Mouse (Mus musculus) ovary, postnatal 14 days (tissue): Measurements from ENCODE around the gene Mthfd1.

Experiments used
- DNase-seq: peaks from one replicate; pipeline ENCODE4 v3.0.0; 2022; ENCODE audit warnings: low spot score

Gene Mthfd1

DNA sequence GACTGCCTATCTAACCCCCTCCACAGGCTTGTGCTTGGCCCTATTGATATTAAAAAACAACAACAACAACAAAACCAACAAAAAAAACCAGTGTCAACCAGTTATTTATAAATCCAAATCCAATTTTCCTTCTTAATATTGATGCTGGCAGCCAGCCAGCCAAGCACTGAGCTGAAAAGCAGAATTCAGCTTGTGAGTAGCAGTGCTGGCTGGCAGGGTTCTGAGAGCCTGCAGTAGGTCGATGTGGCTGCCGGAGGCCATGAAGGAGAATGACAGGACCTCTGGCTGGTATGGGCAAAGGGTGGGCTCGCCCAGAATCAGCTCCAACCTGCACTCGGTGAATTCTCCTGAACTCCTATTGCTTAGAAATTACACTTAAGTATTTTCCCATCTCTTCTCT, 49.1 kb downstream of the Mthfd1 start:
- no peak for DNase-seq

DNA sequence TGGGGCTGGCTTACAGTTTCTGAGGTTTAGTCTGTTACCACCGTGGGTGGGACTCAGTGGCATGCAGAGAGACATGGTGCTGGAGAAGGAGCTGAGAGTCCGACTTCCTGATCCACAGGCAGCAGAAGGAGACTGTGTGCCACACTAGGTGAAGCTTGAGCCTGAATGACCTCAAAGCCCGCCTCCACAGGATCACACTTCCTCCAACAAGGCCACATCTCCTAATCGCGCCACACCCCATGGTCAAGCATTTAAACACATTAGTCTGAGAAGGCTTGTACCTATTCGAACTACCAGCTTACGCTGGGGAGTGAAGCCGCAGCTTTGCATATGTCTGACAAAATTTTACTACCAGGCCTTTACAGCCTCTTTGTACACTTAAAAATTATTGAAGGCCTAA, 50.0 kb downstream of the Mthfd1 start:
- DNase-seq = no peak

- no peak for DNase-seq
Measured at GRCm38 (mm10) chr12:76306852-76307561, 51.9 kb downstream of the Mthfd1 start.

DNA sequence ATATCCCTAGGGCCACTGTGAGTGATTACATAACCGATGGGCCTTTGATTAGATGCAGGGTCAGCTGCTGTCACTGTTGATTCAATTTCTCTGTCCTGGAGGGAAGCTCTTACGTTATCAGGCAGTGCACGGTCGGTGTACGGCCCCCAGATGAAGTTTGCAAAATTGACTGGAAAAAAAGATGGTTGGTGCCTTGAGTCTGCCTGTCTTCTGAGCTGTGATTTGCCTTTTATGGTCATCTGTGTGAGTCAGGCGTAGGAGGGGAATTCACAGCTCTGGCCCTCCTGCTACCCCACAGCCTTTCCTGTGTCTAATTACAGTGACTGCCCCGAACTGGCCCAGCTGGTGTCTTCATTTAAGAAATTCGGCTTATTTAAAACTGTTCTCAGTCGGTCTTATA, 52.9 kb downstream of the Mthfd1 start:
- no peak for DNase-seq

DNA sequence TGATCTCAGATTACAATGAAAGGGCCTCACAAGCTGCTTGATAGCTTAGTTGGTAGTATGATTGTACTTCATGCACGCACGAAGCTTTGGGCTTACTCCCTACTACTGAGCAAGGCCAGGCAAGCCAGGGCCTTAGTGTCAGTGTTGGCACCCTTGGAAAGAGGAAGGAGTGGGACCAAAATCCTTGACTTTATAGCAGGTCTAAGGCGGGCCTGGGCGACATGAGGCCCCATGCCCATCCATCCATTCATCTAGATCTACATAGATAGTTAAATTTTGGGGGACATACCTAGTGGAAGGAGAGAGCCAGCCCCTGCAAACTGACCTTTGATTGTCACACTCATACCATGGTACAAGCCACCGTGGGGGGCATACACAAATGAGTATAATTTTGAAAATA, 53.3 kb downstream of the Mthfd1 start:
- DNase-seq = no peak

DNA sequence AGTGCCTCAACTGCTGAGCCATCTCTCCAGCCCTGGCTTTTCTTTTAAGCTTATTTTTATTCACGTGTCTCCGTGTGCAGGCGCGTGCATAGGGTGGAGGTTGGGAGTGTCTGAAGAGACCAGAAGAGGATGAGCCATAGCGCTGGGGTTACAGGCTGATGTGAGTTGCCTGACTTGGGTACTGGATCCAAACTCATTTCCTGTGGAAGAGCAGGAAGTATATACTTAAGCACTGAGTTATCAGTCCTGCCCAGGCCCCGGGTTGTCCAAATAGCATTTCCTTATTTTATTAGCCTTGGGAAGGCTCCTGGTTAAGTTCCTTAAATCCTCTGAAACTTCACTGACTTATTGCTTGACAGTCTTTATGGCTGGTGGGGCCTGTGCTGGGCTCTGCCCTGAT, 54.9 kb downstream of the Mthfd1 start:
- no peak for DNase-seq

DNA sequence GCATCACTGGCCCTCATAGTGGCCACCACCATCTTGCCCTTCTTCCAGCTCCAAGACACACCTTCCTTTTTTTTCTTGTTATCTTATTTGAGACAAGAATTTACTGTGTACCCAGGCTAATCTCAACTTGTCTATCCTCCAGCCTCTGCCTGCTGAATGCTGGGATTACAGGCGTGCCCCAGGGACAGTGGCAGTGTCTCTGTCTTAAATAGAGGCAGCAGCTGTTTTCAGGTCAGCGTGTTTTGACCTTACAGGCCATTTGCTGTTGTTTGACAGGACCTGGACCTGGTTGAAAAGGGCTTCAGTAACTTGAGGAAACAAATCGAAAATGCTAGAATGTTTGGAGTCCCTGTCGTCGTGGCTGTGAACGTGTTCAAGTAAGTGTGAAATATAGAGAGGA, 55.5 kb downstream of the Mthfd1 start:
- DNase-seq = no peak

DNA sequence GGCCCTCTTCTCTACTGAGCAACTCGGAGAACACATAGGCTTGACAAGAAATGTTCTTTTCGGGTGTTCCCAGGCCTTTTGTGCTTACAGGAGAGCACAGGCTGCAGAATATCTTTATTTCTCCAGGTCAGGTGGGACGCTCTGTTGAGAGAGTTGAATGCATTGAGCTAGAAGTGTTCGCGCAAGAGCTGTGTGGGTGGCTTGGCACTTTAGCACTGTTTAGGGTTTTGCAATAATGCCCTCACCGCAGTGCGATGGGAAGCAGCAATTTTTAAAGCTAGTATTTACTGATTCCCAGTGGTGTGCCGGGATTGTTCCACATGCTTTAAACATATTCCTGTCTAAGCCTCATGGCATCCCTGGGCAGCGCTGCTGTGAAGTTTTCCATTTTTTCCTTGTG, 56.1 kb downstream of the Mthfd1 start:
- DNase-seq = no peak

DNA sequence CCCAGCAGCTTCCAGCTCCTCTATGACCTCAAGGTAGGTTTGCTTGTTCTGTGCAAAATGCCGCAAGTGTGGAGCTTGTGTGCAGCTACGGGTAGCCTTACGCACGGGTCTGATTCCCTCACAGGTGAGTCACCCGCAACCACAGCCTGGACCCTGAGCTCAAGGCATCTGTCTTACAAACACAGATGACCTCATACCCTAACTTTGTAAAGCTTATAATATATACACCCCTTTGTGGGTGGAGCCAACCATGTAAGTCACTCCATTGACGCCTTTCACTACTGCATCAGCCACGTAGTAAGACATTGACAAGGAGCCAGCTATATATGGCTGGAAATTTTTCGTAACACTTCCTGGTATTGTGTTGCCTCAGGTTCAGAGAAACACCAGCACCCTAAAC, 56.9 kb downstream of the Mthfd1 start:
- DNase-seq = no peak

DNA sequence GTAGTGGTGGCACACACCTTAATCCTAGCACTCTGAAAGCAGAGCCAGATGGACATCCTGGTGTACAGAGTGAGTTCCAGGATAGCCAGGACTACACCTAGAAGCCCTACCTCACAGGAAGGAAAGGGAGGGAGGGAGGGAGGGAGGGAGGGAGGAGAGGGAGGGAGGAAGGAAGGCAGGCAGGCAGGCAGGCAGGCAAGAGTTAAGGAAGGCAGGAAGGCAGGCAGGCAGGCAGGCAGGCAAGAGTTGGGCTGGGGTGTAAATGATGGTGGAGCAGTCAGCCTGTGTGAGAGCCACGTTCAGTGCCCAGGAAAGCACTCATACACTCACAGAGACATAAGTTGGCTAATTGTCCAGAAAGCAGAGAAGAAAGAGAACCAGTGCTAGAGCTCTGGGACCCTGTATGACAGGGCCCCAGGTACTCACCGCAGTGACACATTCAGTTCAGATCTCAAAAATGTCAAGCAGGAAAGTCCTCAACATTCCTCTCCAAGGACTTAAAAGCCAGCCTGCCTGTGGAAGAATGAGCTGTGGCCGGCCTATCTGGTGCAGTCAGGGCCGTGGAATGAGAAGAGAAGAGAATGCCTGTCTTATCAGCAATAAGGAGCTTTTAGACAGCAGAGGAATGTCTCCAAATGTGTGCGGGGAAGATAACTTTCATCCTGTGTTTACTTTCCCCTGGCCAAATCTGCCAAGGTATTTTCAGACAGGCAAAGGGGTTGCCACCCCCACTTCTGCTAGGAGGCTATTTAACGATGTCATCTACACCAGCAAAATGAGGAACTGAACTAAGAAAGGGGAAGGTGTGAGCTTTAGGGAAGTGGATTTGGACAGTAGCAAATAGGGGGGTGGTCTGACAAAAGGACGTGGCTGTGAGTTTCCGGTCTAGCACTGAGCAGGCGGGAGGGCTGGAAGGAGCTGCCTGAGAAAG, 63.4 kb downstream of the Mthfd1 start:
- DNase-seq = no peak

DNA sequence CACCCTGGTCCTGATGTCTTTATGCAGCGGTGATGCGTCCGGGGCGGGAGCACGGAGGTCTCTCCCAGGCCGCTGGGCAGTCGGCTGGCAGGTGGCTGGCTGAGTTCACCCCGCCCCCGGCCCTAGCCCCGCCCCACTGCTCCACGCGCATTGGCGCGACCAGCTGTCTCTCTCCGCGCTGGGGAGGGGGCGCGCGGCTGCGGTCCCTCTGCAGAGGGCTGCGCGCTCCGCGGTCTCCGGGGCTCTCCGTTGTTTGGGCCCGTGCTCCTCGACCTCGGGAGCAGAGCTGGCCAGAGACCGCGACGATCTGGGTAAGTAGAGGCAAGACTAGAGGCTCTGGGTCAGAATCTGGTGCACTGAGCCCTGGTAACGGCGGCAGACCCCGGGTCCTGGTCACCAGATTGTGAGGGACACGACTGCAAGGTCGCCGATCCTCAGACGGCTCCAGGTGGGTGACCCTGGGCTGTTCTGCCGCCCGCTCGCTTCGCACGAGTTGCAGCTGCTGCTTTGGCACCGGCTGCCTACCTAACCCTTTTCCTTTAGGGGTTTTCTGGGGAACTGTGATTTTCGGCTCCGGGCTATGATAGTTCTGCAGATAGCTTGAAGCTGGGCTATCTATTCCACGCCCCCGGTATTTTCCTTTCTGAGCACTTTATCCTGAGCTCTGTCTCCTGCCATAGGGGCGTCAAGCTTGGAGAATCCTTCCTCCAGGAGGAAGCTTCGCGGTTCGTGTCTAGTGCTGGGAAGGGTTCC, 69.8 kb downstream of the Mthfd1 start, which contains the start of gene Akap5:
Gene Akap5 (plus strand): TSS at position 213 of the 753 bp plus-strand sequence.
- DNase-seq = peak; percentile 36

DNA sequence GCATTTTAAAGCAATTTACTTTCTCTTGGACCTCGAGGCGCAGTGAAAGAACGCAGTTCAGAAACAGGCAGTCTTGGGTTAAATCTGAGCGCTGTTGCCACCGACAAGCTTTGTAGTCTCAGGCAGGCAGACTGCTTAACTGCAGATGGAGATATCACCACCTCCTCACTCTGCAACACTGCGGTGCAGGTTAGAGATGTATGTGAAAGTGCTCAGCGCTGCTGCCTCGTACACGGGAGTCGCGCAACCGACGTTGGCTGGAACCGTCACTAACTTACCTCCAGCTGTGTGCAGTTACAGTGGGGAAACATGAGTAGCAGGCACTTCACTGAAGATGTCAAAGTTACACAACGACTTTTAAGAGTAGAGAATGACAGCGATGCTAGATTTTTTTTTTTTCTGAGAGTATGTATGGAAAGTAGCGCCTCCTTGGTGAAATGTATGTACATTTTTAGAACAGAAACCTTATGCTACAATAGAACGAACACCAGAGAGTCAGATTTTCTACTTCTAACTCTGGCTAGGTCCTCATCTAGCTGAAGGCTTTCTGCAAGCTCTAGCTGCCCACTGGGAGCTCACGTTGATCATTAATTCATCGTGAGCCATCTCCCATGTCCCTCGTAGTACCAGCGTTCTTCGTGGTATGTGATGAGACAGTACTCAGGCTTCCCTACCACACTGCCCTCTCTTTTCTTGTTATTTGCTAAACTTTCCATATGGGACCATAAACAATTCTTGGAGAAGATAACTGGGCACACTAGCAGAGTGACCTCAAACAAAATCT, 71.5 kb downstream of the Mthfd1 start:
- no peak for DNase-seq

DNA sequence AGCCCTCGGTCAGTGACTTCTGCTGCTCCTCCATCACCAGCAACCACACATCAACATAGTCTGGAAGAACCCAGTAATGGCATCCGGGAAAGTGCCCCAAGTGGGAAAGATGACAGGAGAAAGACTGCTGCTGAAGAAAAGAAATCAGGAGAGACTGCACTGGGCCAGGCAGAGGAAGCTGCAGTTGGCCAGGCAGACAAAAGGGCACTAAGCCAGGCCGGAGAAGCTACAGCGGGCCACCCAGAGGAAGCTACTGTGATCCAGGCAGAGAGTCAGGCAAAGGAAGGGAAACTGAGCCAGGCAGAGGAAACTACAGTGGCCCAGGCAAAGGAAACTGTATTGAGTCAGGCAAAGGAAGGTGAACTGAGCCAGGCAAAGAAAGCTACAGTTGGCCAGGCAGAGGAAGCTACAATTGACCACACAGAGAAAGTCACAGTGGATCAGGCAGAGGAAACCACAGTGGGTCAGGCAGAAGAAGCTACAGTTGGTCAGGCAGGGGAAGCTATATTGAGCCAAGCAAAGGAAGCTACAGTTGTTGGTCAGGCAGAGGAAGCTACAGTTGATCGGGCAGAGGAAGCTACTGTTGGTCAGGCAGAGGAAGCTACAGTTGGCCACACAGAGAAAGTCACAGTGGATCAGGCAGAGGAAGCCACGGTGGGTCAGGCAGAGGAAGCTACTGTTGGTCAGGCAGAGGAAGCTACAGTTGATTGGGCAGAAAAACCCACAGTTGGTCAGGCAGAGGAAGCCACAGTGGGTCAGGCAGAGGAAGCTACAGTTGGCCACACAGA, 73.7 kb downstream of the Mthfd1 start:
- DNase-seq = no peak

- no peak for DNase-seq
Measured at GRCm38 (mm10) chr12:76333688-76334087, 78.6 kb downstream of the Mthfd1 start.

- no peak for DNase-seq
Measured at GRCm38 (mm10) chr12:76335641-76336040, 80.5 kb downstream of the Mthfd1 start.

- DNase-seq = no peak
Measured at GRCm38 (mm10) chr12:76336111-76336965, 81.2 kb downstream of the Mthfd1 start.

DNA sequence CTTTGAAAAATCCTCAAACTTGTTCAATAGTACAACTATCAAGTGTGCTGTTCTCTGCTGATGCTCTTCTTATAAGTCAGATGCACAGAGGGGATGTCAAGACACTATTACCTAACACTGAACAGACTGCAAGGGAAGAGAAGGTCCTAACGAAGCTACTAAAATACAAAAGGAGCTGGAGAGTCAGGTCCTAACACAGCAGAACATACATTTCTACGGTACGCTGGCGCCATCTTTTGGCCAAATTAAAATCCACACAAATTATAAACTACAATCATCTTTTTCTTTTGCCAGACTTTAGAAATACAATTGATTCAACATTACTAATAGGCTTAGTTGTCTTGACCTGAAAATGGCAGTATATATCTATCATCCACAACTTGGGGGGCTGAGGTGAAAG, 86.0 kb downstream of the Mthfd1 start:
- DNase-seq = peak; percentile 60

DNA sequence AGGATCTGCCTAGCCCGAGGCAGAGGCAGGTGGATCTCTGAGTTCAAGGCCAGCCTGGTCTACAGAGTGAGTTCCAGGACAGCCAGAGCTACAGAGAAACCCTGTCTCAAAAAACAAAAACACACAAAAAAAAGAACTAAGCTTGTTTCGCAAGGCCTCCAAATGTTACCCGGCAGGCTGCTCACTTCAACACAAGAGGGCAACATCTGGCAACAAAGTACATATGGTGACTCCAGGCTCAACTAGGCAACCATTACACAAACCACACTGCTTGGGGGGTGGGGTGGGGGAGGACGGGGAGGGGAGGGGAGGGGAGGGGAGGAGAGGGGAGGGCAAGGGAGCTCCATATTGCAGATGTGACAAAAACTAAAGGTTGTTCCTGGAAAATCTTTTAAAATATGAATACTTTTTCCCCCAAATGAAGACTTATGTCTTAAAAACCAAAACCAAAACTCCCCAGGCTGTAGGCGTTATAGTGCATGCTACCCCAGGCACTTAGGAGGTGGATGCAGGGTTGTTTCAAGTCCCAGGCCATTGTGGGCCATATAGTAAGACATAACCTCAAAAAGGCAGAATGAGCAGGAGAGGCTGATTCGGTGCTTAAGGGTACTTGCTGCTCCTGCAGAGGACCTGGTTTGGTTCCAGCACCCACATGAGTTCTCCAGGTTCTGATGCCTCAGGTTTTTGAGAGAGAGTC, 90.8 kb downstream of the Mthfd1 start:
- no peak for DNase-seq

- no peak for DNase-seq
Measured at GRCm38 (mm10) chr12:76349680-76350220, 94.7 kb downstream of the Mthfd1 start.
